Mouse (Mus musculus): Measurements from ENCODE around the gene Cadm3.

DNA sequence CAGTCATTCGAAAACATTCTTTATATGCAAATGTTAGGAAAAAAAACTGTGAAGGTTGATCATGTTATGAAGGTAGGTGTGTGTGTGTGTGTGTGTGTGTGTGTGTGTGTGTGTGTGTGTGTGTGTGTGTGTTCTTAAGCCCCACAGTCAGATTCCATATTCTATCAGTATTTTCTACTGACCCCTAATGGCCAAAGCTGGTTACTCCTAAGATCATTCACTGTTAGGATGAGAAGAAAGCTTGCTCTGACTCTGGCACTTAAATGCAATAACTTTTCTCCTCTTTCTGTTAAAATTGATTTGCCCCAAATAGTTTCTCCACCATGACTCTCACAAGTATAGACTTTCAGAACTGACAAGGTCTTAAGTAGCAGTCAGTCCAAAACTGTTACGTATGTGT is 10.8 kb downstream of the Cadm3 start:
- TF ChIP-seq TAL1 (IDR thresholded peaks at IDR 0.05; ENCODE audit: low read length) (no peak), GATA1 (IDR thresholded peaks at IDR 0.05; ENCODE audit: low read length) (no peak)
